Mouse (Mus musculus): ENCODE results near the gene Chrm1. TPM values are rescaled to one million over a fixed set of nuclear protein-coding genes. Genes with fewer than 3 reads are reported as not detected.

The Chrm1 gene
- polyA plus RNA-seq, 2 experiments = 0.01 TPM; not detected in 1

- peak overlapping the region; percentile 37 to 99 for H3K4me3 ChIP-seq (ENCODE audit: insufficient read depth in 1 of 2, low read depth in 2 of 2, low read length in 2 of 2)
- peak overlapping the region; percentile 99 for H3K27ac ChIP-seq
- TF ChIP-seq CTCF (IDR thresholded peaks at IDR 0.05; ENCODE audit: low read depth) (peak; percentile 59), EP300 (IDR thresholded peaks at IDR 0.05; ENCODE audit: low read depth) (peak; percentile 97)
- H3K27me3 ChIP-seq (ENCODE audit: control insufficient read depth, insufficient read depth, low read length) = no peaks in the 10 kb centered on the region
- H3K9me3 ChIP-seq (ENCODE audit: control insufficient read depth, low read length) = no peaks in the 10 kb centered on the region
- peak overlapping the region; percentile 99 for H3K9ac ChIP-seq (replicated peaks)
- DNase-seq (ENCODE audit: low read depth in 3 of 3, low spot score in 3 of 3) = peak; percentile 89 to 94 (median 92)
- H3K4me2 ChIP-seq (ENCODE audit: low read depth) = peak overlapping the region; percentile 98
- ATAC-seq (ENCODE audit: insufficient read depth) = peak; percentile 77
- H3K4me1 ChIP-seq (replicated peaks; ENCODE audit: control insufficient read depth in 2 of 2, insufficient read depth in 2 of 2, low read length in 1 of 2) = peaks cover 50% of the 10 kb centered on the region in 2 experiments
- 29% methylated on average over 10 of the region's 10 CpGs for WGBS (ENCODE audit: insufficient replicate concordance)
- peaks cover 29% of the 10 kb centered on the region for H3K36me3 ChIP-seq (replicated peaks; ENCODE audit: control insufficient read depth, insufficient read depth, low read depth)
Observed at GRCm38 (mm10) chr19:8714653-8715481, 51.3 kb downstream of the Chrm1 start.

- WGBS (ENCODE audit: insufficient replicate concordance) = 66% methylated on average over 10 of the region's 10 CpGs
- DNase-seq (ENCODE audit: low read depth in 3 of 3, low spot score in 3 of 3) (peak in 1 of 3 experiments; percentile 56), ATAC-seq (ENCODE audit: insufficient read depth) (peak; percentile 11; the same call in 1 of the 2 replicates)
- Histone ChIP-seq H3K9ac (replicated peaks) (peak overlapping the region; percentile 51), H3K9me3 (ENCODE audit: control insufficient read depth, low read length) (no peaks in the 10 kb centered on the region), H3K36me3 (replicated peaks; ENCODE audit: control insufficient read depth, insufficient read depth, low read depth) (peaks cover 17% of the 10 kb centered on the region), H3K4me1 (replicated peaks; ENCODE audit: control insufficient read depth in 2 of 2, insufficient read depth in 2 of 2, low read length in 1 of 2) (peaks cover 40 to 44% of the 10 kb centered on the region in 2 experiments), H3K27ac (peak overlapping the region; percentile 99), H3K4me2 (ENCODE audit: low read depth) (peak overlapping the region; percentile 98), H3K27me3 (ENCODE audit: control insufficient read depth, insufficient read depth, low read length) (no peaks in the 10 kb centered on the region), H3K4me3 (ENCODE audit: insufficient read depth in 1 of 2, low read depth in 2 of 2, low read length in 2 of 2) (peak overlapping the region in 1 of 2 experiments; percentile 20; a peak in 2 of 4 replicates)
- TF ChIP-seq EP300 (IDR thresholded peaks at IDR 0.05; ENCODE audit: low read depth) (0 out of 2 replicates have a peak, but pooled peaks have one; percentile 44), CTCF (IDR thresholded peaks at IDR 0.05; ENCODE audit: low read depth) (0 out of 2 replicates have a peak, but pooled peaks have one; percentile 3)
Observed at GRCm38 (mm10) chr19:8715868-8716766, 52.5 kb downstream of the Chrm1 start.

DNA sequence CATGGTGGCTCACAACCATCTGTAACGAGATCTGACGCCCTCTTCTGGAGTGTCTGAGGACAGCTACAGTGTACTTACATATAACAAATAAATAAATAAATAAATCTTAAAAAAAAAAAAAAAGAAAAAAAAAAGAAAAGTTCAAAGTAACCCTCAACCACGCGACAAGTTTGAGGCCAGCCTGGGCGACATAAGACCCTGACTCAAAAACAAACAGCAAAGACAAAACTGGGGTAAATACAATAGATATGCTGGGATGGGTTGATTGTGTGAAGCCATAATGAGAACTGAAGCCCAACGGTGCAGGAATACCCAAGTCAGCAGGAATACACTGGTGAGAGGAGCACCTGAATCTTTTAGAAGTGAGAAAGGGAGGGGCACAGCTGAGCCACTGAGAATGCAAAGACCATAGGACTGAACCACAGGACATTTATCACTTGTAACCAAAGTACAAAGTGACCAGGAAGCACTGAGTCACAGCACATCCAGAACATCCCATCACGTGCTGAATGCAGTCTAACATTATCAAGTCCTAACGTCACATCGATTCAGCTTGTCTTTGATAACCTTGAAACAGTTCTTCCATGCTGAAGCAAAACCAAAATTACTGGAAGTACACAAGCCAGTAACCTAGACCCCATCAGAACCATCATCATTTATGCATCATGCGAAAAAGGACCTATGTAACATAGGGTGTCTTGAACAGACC, 53.3 kb downstream of the Chrm1 start:
- H3K4me3 ChIP-seq (ENCODE audit: insufficient read depth in 1 of 2, low read depth in 2 of 2, low read length in 2 of 2) = no peak overlapping the region
- peaks cover 43% of the 10 kb centered on the region in 2 experiments for H3K4me1 ChIP-seq (replicated peaks; ENCODE audit: control insufficient read depth in 2 of 2, insufficient read depth in 2 of 2, low read length in 1 of 2)
- WGBS (ENCODE audit: insufficient replicate concordance) = 66% methylated on average over 8 of the region's 10 CpGs
- ATAC-seq (ENCODE audit: insufficient read depth) = no peak
- H3K4me2 ChIP-seq (ENCODE audit: low read depth) = peak overlapping the region; percentile 98
- peaks cover 9% of the 10 kb centered on the region for H3K36me3 ChIP-seq (replicated peaks; ENCODE audit: control insufficient read depth, insufficient read depth, low read depth)
- 0 out of 2 replicates have a peak overlapping the region, but pooled peaks have one; percentile 9 for H3K9ac ChIP-seq (replicated peaks)
- TF ChIP-seq EP300 (IDR thresholded peaks at IDR 0.05; ENCODE audit: low read depth) (peak; percentile 32; the same call in 1 of the 2 replicates), CTCF (IDR thresholded peaks at IDR 0.05; ENCODE audit: low read depth) (0 out of 2 replicates have a peak, but pooled peaks have one; percentile 0)
- H3K27ac ChIP-seq = peak overlapping the region; percentile 99
- H3K27me3 ChIP-seq (ENCODE audit: control insufficient read depth, insufficient read depth, low read length) = no peaks in the 10 kb centered on the region
- H3K9me3 ChIP-seq (ENCODE audit: control insufficient read depth, low read length) = no peaks in the 10 kb centered on the region
- DNase-seq (ENCODE audit: low read depth in 3 of 3, low spot score in 3 of 3) = no peak

GRCm38 (mm10) chr19:8718357-8718756, 54.8 kb downstream of the Chrm1 start:
- no peak overlapping the region for H3K4me2 ChIP-seq (ENCODE audit: low read depth)
- no peaks in the 10 kb centered on the region for H3K27me3 ChIP-seq (ENCODE audit: control insufficient read depth, insufficient read depth, low read length)
- H3K4me3 ChIP-seq (ENCODE audit: insufficient read depth in 1 of 2, low read depth in 2 of 2, low read length in 2 of 2) = no peak overlapping the region
- peak; percentile 66 to 74 (median 70) for DNase-seq (ENCODE audit: low read depth in 3 of 3, low spot score in 3 of 3)
- peaks cover 45 to 46% of the 10 kb centered on the region in 2 experiments for H3K4me1 ChIP-seq (replicated peaks; ENCODE audit: control insufficient read depth in 2 of 2, insufficient read depth in 2 of 2, low read length in 1 of 2)
- ATAC-seq (ENCODE audit: insufficient read depth) = no peak
- no peak overlapping the region for H3K9ac ChIP-seq (replicated peaks)
- H3K27ac ChIP-seq = no peak overlapping the region
- TF ChIP-seq CTCF (IDR thresholded peaks at IDR 0.05; ENCODE audit: low read depth) (peak; percentile 91), EP300 (IDR thresholded peaks at IDR 0.05; ENCODE audit: low read depth) (no peak)
- no peaks in the 10 kb centered on the region for H3K9me3 ChIP-seq (ENCODE audit: control insufficient read depth, low read length)
- WGBS (ENCODE audit: insufficient replicate concordance) = 54% methylated on average over 3 of the region's 3 CpGs
- H3K36me3 ChIP-seq (replicated peaks; ENCODE audit: control insufficient read depth, insufficient read depth, low read depth) = no peaks in the 10 kb centered on the region

Data from liver, embryonic 14.5 days (tissue).